Mouse (Mus musculus) forebrain, postnatal 0 days (tissue): ENCODE data around the gene Bst2. TPM values are rescaled to one million over a fixed set of nuclear protein-coding genes. Genes with fewer than 3 reads are reported as not detected.
A peak's percentile ranks its signal among the peaks of the same experiment; 100 is the strongest.
"Not testable (repeated sequence)": the region's sequence is repeated elsewhere in the genome, so short reads cannot be mapped to it uniquely, and the experiment has no call there.

ENCODE experiments used
- ATAC-seq: fragments of 200-750 bp; cut with Nextera tagmentation; 2 replicates; pipeline ENCODE4 v1.8.0; 2017; ENCODE audit warnings: mild to moderate bottlenecking, moderate library complexity
- DNase-seq: peaks from one replicate; pipeline ENCODE4 v3.0.0-alpha.2; 2015
- H3K27ac ChIP-seq: fragments of 300-500 bp; sonication (generic); 2 replicates; pipeline ENCODE4 v1.5.1; 2014; ENCODE audit warnings: low read depth, mild to moderate bottlenecking, antibody characterized with exemption, low read length, moderate library complexity, mixed read lengths
- H3K27me3 ChIP-seq: fragments of 300-500 bp; sonication (generic); 2 replicates; pipeline ENCODE4 v1.6.1; 2014; ENCODE audit warnings: mild to moderate bottlenecking, low read length, mixed read lengths; ENCODE audit not compliant: insufficient read depth
- H3K36me3 ChIP-seq: fragments of 300-500 bp; sonication (generic); 2 replicates; pipeline ENCODE4 v1.6.1; 2014; ENCODE audit warnings: mild to moderate bottlenecking, moderate library complexity; ENCODE audit not compliant: insufficient read depth
- H3K4me1 ChIP-seq: fragments of 300-500 bp; sonication (generic); 2 replicates; pipeline ENCODE4 v1.6.1; 2014; ENCODE audit warnings: antibody characterized with exemption; ENCODE audit not compliant: insufficient read depth
- H3K4me2 ChIP-seq: fragments of 300-500 bp; sonication (generic); 2 replicates; pipeline ENCODE4 v1.6.1; 2014; ENCODE audit warnings: low read depth, mild to moderate bottlenecking, moderate library complexity
- H3K4me3 ChIP-seq: fragments of 300-500 bp; sonication (generic); 2 replicates; pipeline ENCODE4 v1.5.1; 2014; ENCODE audit warnings: low read depth, low read length, mixed read lengths
- H3K9ac ChIP-seq: fragments of 300-500 bp; sonication (generic); 2 replicates; pipeline ENCODE4 v1.6.1; 2014; ENCODE audit warnings: mild to moderate bottlenecking
- H3K9me3 ChIP-seq: fragments of 300-500 bp; sonication (generic); 2 replicates; pipeline ENCODE4 v1.6.1; 2016; ENCODE audit warnings: low read length
- CTCF ChIP-seq: sonication (generic); IDR thresholded peaks from 2 replicates; pipeline ENCODE4 v1.5.1; 2016; ENCODE audit warnings: antibody characterized with exemption, control low read depth, low read depth
- WGBS: fragments of 180-500 bp; shearing (Covaris S2); extraction: QIAGEN DNeasy Blood & Tissue Kit; methylation state at CpG from one replicate; pipeline ENCODE4 v1.1.7; 2014; 5-methylcytosine and 5-hydroxymethylcytosine counted together
- polyA plus RNA-seq: library from polyadenylated mRNA; unstranded; fragments of >200 nt; fragmentation: Nextera tagmentation; extraction: Ambion mirVana; gene quantifications from 2 replicates; pipeline ENCODE4 v1.2.1, GENCODE M21; 2015
- total RNA-seq: library from RNA; depleted of rRNA; stranded (reverse); fragments of >200 nt; gene quantifications from 2 replicates; pipeline ENCODE4 v1.2.3, GENCODE M21; 2014

Bst2 gene
- total and polyA plus RNA-seq, 2 experiments from 2014 or later: 17.8 to 19.3 TPM

- WGBS: 66% methylated on average over 5 of the region's 12 CpGs
- TF ChIP-seq CTCF: peak; percentile 55
- DNase-seq: peak; percentile 44
- H3K4me2 ChIP-seq, H3K9me3 ChIP-seq, ATAC-seq, H3K36me3 ChIP-seq, H3K4me1 ChIP-seq, H3K9ac ChIP-seq, H3K27ac ChIP-seq, H3K4me3 ChIP-seq: not testable (repeated sequence)
- peaks cover 11% of the 10 kb centered on the region; the same call in 1 of the 2 replicates for H3K27me3 ChIP-seq
Measured at GRCm38 (mm10) chr8:71530735-71531467, 6.4 kb downstream of the Bst2 start.

DNA sequence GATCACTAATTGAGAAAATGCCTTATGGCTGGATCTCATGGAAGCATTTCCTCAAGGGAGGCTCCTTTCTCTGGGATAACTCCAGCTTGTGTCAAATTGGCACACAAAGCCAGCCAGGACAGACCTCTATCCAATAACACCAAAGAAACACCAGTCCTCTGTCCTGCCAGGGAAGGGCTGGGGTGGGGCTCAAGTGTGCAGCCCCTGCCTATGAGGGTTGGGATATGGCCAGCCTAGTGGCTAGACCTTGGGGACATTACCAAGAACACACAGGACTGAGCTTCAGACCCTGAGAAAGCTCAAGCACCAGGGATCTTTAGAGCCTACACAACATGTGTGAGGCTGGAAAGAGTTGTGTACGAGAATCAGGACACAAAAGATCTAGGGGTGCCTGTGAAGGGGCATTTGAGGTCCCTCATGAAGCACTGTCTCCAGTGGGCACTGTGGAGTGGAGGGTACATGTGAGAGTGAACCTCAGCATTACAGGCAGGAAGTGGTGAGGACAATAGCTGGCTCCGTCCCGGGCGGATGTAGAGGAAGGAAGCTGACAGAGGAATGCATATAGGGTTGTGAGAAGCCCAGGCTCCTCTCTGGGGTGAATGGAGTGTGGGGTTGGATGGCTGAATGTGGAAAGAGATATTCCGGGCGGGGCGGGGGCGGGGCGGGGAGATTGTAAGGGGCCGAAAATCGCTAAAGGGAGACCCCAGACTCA, 8.7 kb downstream of the Bst2 start:
- TF ChIP-seq CTCF: no peak
- Histone ChIP-seq H3K9me3 (no peaks in the 10 kb centered on the region), H3K4me3 (no peak overlapping the region), H3K27ac (peak overlapping the region; percentile 29; the same call in 1 of the 2 replicates), H3K36me3 (no peaks in the 10 kb centered on the region), H3K27me3 (peaks cover 26% of the 10 kb centered on the region), H3K4me1 (no peaks in the 10 kb centered on the region), H3K9ac (no peak overlapping the region), H3K4me2 (no peak overlapping the region)
- ATAC-seq: no peak
- 89% methylated on average over 11 of the region's 11 CpGs for WGBS
- no peak for DNase-seq

DNA sequence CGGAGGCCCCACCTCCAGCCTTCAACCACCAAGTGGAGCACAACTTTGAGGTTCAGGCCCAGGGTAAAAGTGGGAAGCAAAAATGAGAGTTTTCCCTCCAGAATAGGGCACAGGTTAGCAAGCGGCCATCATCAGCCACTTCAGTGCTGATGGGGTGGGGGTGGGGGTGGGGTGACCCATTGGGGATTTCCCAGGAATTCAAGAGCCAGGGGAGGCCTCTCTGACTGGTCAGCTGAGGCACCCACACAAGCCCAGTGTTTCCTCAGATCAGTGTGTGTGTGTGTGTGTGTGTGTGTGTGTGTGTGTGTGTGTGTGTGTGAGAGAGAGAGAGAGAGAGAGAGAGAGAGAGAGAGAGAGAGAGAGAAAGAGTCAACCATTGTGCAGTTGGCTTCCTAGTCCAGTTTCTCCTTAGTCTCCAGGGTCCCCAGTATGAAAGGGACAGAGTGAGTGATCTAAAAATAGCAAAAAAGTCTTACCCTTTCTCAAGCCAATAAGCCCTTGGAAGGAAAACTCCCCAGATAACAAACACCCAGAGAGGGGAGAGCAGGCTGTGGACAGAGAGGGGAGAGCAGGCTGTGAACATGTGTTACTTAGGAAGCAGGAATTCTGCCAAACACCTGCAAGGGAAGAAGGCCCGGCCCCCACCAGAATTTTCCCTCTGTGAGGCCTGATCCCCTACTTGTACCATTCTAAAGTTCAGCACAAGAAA, 9.9 kb downstream of the Bst2 start:
- no peak for ATAC-seq
- WGBS: 57% methylated on average over 3 of the region's 3 CpGs
- H3K9ac ChIP-seq: no peak overlapping the region
- no peak for DNase-seq
- no peaks in the 10 kb centered on the region for H3K36me3 ChIP-seq
- no peaks in the 10 kb centered on the region for H3K4me1 ChIP-seq
- peaks cover 27% of the 10 kb centered on the region for H3K27me3 ChIP-seq
- H3K4me3 ChIP-seq: no peak overlapping the region
- no peak overlapping the region for H3K4me2 ChIP-seq
- H3K9me3 ChIP-seq: no peaks in the 10 kb centered on the region
- TF ChIP-seq CTCF: no peak
- no peak overlapping the region for H3K27ac ChIP-seq

DNA sequence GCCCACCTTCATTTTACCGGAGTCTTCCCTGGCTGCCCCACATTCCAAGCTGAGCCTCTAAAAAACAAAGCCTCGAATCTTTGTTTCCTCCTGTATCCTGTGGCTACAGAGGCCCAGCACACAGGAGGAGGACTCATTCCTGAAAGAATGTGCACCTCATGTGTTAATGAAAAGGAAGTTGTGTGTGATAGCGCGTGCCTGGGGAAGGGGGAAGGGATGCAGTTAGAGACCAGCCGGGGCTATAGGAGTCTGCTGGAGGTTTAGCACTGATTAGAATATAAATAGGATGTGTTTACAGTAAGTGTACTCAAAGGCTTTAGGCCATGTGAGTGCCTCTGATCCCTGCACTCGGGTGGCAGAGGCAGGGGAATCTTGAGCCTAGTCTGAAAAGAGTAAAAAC, 11.0 kb downstream of the Bst2 start:
- DNase-seq: no peak
- Histone ChIP-seq H3K4me3 (no peak overlapping the region), H3K27ac (no peak overlapping the region), H3K4me2 (no peak overlapping the region), H3K4me1 (no peaks in the 10 kb centered on the region), H3K9ac (no peak overlapping the region), H3K9me3 (no peaks in the 10 kb centered on the region), H3K27me3 (peaks cover 27% of the 10 kb centered on the region), H3K36me3 (no peaks in the 10 kb centered on the region)
- TF ChIP-seq CTCF: no peak
- no peak for ATAC-seq
- WGBS: 15% methylated on average over 6 of the region's 6 CpGs

- no peak for DNase-seq
- H3K4me2 ChIP-seq: no peak within 1 kb of the TSS
- H3K9me3 ChIP-seq: no peaks in the 10 kb centered on the region
- TF ChIP-seq CTCF: no peak
- no peak within 1 kb of the TSS for H3K4me3 ChIP-seq
- H3K4me1 ChIP-seq: no peaks in the 10 kb centered on the region
- WGBS: 9% methylated on average over 46 of the region's 46 CpGs
- H3K9ac ChIP-seq: no peak within 1 kb of the TSS
- H3K27me3 ChIP-seq: peaks cover 27% of the 10 kb centered on the region
- no peaks in the 10 kb centered on the region for H3K36me3 ChIP-seq
- no peak for ATAC-seq
- no peak within 1 kb of the TSS for H3K27ac ChIP-seq
Measured at GRCm38 (mm10) chr8:71525226-71526050, 11.8 kb downstream of the Bst2 start, which contains the start of gene Ccdc194. Gene Ccdc194 (minus strand): TSS chr8:71525711.

DNA sequence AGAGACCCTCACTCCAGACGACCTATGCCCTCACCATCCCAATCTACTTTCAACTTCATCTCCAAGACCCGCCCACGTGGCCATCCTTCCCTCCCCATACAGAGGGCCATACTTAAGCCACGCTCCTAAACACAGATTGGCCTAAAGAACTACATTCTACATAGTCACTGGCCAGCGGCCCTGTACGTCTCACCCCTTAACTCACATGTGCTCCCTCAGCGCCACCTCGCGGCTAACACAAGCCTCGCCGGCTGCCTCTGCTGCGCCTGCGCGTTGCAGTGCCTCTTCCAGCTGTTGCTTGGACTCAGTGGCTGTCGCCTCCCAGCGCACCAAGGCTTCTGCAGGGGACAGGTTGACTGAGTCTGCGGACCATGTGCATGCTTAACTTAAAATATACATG, 15.6 kb downstream of the Bst2 start:
- DNase-seq: peak; percentile 90
- Histone ChIP-seq H3K9me3 (no peaks in the 10 kb centered on the region), H3K4me2 (0 out of 2 replicates have a peak overlapping the region, but pooled peaks have one; percentile 8), H3K27me3 (peaks cover 23% of the 10 kb centered on the region), H3K4me1 (no peaks in the 10 kb centered on the region), H3K27ac (no peak overlapping the region), H3K4me3 (no peak overlapping the region), H3K9ac (no peak overlapping the region), H3K36me3 (no peaks in the 10 kb centered on the region)
- ATAC-seq: peak; percentile 92
- peak; percentile 91 for TF ChIP-seq CTCF
- WGBS: 4% methylated on average over 17 of the region's 17 CpGs
